9 mouse cellular contexts compared by ENCODE assay signal in the genomic region with DNA sequence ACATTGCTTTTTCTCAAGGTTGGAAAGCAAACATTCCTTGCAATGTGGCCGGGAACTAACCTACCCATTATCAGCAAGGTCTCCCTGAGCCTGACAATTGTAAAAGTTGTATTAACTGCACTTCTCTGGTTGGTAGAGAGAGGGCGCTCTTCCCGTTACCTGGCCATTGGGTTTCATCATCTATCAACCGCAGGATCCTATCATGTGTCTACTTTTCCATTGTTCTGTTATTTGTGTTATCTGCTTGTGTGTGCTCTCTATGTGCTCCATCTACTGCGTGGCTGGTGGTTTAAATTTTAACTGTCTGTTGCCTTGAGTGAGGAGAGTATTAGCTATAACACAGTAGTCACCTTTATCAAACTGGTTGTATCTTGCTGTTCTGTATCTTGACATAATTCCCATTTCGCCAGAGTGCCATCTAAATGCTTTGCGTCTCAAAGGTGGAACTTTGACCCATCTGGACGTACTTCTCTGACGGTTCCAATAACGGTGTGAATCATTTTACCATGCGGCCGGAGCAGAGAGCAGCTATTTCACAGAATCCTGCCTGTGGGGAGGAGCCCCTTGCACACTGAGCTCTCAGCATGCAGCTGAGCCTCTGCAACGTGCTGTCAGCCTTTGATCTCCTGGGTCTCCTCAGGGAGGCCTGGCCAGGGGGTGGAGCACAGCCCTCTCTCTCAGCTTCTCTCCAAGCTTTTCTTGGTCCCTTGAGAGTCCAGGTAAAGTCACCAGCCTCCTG.
DNase-seq lines count a peak whose midpoint lies in the region; ATAC-seq and TF ChIP-seq lines count a peak whose summit lies in the region.
"Had no signal": no experiment of that assay in that cellular context is flagged by ENCODE, and none has a peak within 500 bp of the region (broad histone marks: within the 10 kb centered on the region; RNA-seq: fewer than 3 reads in every experiment).

No protein-coding gene starts in this region.

- no peak for TF ChIP-seq EP300 in stomach, postnatal 0 days (optimal IDR thresholded peaks at IDR 0.05)

- H3K27ac ChIP-seq in heart, embryonic 12.5 days (ENCODE audit: poor library complexity, severe bottlenecking) = no peak overlapping the region
- H3K27ac ChIP-seq in spleen, adult 2 months (ENCODE audit: insufficient read depth, low read length) = no peak overlapping the region
- H3K27ac ChIP-seq in heart, embryonic 16.5 days (ENCODE audit: low read length) = no peak overlapping the region
- H3K27ac ChIP-seq in stomach, postnatal 0 days (replicated peaks) = no peak overlapping the region
- H3K27ac ChIP-seq: embryonic facial prominence, embryonic 15.5 days had no signal

- peak overlapping the region; percentile 46 for H3K4me2 ChIP-seq in heart, embryonic 12.5 days
- peak overlapping the region; percentile 19; the same call in 1 of the 2 replicates for H3K4me2 ChIP-seq in heart, embryonic 16.5 days (ENCODE audit: low read depth, low read length)
- H3K4me2 ChIP-seq in stomach, postnatal 0 days (replicated peaks; ENCODE audit: low read depth) = no peak overlapping the region
- H3K4me2 ChIP-seq: embryonic facial prominence, embryonic 15.5 days had no signal

- intact Hi-C loops in heart, postnatal 36 days (cut with DNase I) = loop anchor here (1.0 kb wide), 3 partner anchors 63 to 266 kb away; no protein-coding TSS in a partner anchor

- H3K36me3 ChIP-seq in heart, embryonic 12.5 days = no peaks in the 10 kb centered on the region
- no peaks in the 10 kb centered on the region for H3K36me3 ChIP-seq in spleen, adult 2 months (ENCODE audit: control insufficient read depth, insufficient read depth, low read length)
- H3K36me3 ChIP-seq in heart, embryonic 16.5 days (ENCODE audit: control insufficient read depth, insufficient read depth) = no peaks in the 10 kb centered on the region
- no peaks in the 10 kb centered on the region for H3K36me3 ChIP-seq in stomach, postnatal 0 days (ENCODE audit: control insufficient read depth, insufficient read depth, low read length)
- H3K36me3 ChIP-seq: embryonic facial prominence, embryonic 15.5 days had no signal

- DNase-seq in heart, postnatal 36 days = no peak
- DNase-seq in spleen, adult 2 months (ENCODE audit: low read depth in 1 of 2, low spot score in 2 of 2) = no peak
- DNase-seq in spleen, adult 18-20 months = no peak
- no peak for DNase-seq in stomach, postnatal 0 days (ENCODE audit: low spot score)
- DNase-seq in spleen, adult 12 weeks (ENCODE audit: low spot score) = no peak
- no peak for DNase-seq in ovary, postnatal 36 days (ENCODE audit: low spot score)

- H3K4me1 ChIP-seq in heart, embryonic 12.5 days (replicated peaks) = peaks cover 17% of the 10 kb centered on the region
- H3K4me1 ChIP-seq in spleen, adult 2 months (ENCODE audit: control insufficient read depth, insufficient read depth, insufficient read length) = no peaks in the 10 kb centered on the region
- peaks cover 4% of the 10 kb centered on the region; the same call in 1 of the 2 replicates for H3K4me1 ChIP-seq in heart, embryonic 16.5 days (ENCODE audit: control insufficient read depth, insufficient read depth, low read length)
- no peaks in the 10 kb centered on the region for H3K4me1 ChIP-seq in stomach, postnatal 0 days (replicated peaks; ENCODE audit: control insufficient read depth, insufficient read depth)

- WGBS in heart, embryonic 12.5 days = 7% methylated on average over 13 of the region's 13 CpGs
- 42% methylated on average over 13 of the region's 13 CpGs for WGBS in spleen, adult 2 months
- 8% methylated on average over 13 of the region's 13 CpGs for WGBS in heart, embryonic 16.5 days
- WGBS in stomach, postnatal 0 days = 7% methylated on average over 13 of the region's 13 CpGs

- H3K4me3 ChIP-seq in heart, embryonic 12.5 days = no peak overlapping the region
- no peak overlapping the region for H3K4me3 ChIP-seq in spleen, adult 2 months (ENCODE audit: extremely low read depth, insufficient read depth, insufficient read length)
- no peak overlapping the region for H3K4me3 ChIP-seq in heart, embryonic 16.5 days (ENCODE audit: low read length)
- no peak overlapping the region for H3K4me3 ChIP-seq in stomach, postnatal 0 days (ENCODE audit: low read depth, low read length)
- H3K4me3 ChIP-seq: embryonic facial prominence, embryonic 15.5 days had no signal

- TF ChIP-seq CTCF in spleen, adult 2 months (IDR thresholded peaks at IDR 0.05; ENCODE audit: extremely low read depth, insufficient read depth, insufficient read length, insufficient replicate concordance) = peak; percentile 21; the same call in 1 of the 2 replicates
- TF ChIP-seq CTCF in stomach, postnatal 0 days (IDR thresholded peaks at IDR 0.05; ENCODE audit: low read depth) = peak; percentile 73

- no peak; the same call in 1 of the 2 replicates for ATAC-seq in heart, embryonic 12.5 days (ENCODE audit: insufficient number of reproducible peaks, low FRiP score)
- ATAC-seq in heart, embryonic 16.5 days (replicated peaks; ENCODE audit: extremely low read depth, insufficient read depth, low FRiP score) = no peak
- no peak for ATAC-seq in stomach, postnatal 0 days (ENCODE audit: low FRiP score, low TSS enrichment)

- TF ChIP-seq POLR2A in spleen, adult 2 months (IDR thresholded peaks at IDR 0.05; ENCODE audit: low read depth, low read length) = no peak

- no peak overlapping the region for H3K9ac ChIP-seq in heart, embryonic 12.5 days
- no peak overlapping the region for H3K9ac ChIP-seq in heart, embryonic 16.5 days (ENCODE audit: low read length)
- no peak overlapping the region for H3K9ac ChIP-seq in stomach, postnatal 0 days (ENCODE audit: low read length)
- H3K9ac ChIP-seq: embryonic facial prominence, embryonic 15.5 days had no signal

- no peaks in the 10 kb centered on the region; the same call in 1 of the 2 replicates for H3K27me3 ChIP-seq in heart, embryonic 12.5 days (replicated peaks)
- no peaks in the 10 kb centered on the region for H3K27me3 ChIP-seq in spleen, adult 2 months (ENCODE audit: control insufficient read depth, insufficient read depth, low read length)
- no peaks in the 10 kb centered on the region; the same call in 1 of the 2 replicates for H3K27me3 ChIP-seq in heart, embryonic 16.5 days (ENCODE audit: control insufficient read depth, insufficient read depth, low read length)
- H3K27me3 ChIP-seq in stomach, postnatal 0 days (ENCODE audit: control insufficient read depth, insufficient read depth, low read length) = no peaks in the 10 kb centered on the region
- H3K27me3 ChIP-seq: embryonic facial prominence, embryonic 15.5 days had no signal

- H3K9me3 ChIP-seq in heart, embryonic 12.5 days (replicated peaks) = no peaks in the 10 kb centered on the region
- no peaks in the 10 kb centered on the region for H3K9me3 ChIP-seq in heart, embryonic 16.5 days (replicated peaks; ENCODE audit: control insufficient read depth, low read length)
- H3K9me3 ChIP-seq in stomach, postnatal 0 days (ENCODE audit: control insufficient read depth, low read length) = no peaks in the 10 kb centered on the region
- H3K9me3 ChIP-seq: embryonic facial prominence, embryonic 15.5 days had no signal
